Mouse (Mus musculus): ENCODE measurements around the gene Mad1l1.

Gene Mad1l1

DNA sequence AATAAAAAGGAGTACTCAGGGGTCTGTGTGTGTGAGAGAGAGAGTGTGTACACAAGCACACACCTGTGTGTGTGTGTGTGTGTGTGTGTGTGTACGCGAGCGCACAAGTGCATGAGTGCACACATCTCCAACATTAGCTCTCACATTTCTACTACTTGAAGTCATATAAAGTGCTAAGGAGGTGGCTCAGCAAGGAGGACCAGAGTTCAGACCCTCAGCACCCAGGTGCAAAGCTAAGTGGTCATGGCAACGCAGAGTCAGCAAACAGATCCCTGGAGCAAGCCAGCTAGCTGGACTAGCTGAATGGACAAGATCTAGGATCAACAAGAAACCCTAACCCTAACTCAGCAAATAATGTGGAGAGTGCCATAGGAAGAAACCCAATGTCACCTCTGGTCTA lies 139.0 kb downstream of the Mad1l1 start:
- DNase-seq (ENCODE audit: low spot score in 2 of 2), result no peak

DNA sequence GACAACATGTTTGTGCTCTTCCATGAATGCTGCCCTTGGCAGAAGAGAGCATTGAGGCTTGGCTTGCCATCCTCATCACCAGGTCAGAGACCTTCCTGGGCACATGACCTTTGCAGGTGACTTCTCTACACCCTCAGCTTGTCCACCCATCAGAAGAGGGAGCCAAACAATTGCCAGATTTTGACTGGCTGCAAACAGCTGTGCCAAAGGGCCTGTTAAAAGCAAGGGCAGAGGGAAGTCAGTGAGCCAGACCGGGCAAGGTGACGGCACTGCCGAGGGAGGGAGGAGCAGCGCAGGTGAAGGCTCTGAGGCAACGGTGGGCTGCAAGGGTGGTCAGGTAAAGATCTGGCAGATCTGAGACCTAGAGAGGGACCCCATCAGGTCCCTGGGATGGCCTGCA lies 141.3 kb downstream of the Mad1l1 start:
- no peak for DNase-seq (ENCODE audit: low spot score in 2 of 2)

DNA sequence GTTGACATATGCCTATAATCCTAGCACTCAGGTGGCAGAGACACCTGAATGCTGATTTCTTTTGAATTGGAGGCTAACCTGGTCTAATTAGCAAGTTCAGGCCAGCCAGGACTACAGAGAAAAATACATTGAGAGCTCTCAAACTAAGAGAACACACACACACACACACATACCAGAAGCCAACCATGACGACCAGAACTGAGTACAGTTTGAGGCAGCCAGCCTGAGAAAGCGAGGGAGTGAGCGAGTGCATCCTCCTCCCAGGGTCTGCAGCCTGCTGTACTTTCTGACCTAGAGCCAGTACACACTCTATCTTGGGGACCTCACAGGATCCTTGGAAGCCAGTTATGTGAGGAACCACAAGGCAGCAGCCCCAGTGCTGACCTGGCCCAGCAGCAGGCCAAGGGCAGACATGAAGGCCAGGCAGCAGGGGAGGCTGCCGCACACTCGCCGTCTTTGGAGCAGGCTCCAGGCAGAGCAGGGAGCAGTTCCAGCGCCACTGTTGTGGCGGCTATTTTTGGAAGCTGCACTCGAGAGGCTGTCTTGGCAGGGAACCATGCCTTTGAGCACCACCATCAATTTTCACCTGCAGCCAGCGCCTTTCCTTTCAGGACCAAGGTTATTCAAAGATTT lies 143.2 kb downstream of the Mad1l1 start:
- DNase-seq (ENCODE audit: low spot score in 2 of 2), result no peak

DNA sequence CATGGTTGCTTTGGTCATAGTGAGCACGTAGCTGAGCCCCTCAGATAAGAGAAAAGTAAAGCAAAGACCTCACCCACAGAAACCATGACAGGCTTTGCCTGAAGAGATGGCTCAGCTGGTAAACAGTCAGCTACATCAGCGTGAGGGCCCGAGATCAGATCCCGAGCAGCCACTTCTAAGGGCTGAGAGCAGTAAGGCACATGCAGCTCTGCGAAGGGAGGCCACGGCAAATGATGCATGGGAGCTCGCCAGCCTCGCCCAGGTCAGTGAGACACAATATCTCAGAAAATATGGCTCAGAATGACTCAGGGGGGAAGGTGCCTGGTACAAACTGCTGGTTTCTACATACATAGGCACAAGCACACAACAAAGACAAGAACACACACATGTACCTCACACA lies 143.8 kb downstream of the Mad1l1 start:
- DNase-seq (ENCODE audit: low spot score in 2 of 2), result no peak

DNA sequence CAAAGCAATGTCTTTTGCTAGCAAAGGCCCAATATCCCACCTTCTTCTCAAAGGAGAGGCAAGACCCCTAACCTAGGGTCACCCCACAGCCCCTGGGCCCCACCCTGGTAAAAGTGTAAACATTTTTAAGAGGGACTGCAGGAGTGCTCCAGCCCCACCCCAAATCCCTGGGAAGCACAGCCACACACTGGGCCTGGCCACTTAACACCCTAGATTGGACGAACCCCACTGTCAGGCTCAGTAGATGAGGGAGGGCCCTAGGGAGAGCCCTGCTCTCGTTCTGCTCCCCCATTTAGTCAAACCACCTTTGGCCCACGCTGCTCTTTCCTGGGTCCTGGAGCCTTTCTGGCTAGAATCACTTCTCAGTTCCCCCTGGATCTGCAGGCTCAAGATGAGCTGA lies 145.0 kb downstream of the Mad1l1 start:
- no peak for DNase-seq (ENCODE audit: low spot score in 2 of 2)

DNA sequence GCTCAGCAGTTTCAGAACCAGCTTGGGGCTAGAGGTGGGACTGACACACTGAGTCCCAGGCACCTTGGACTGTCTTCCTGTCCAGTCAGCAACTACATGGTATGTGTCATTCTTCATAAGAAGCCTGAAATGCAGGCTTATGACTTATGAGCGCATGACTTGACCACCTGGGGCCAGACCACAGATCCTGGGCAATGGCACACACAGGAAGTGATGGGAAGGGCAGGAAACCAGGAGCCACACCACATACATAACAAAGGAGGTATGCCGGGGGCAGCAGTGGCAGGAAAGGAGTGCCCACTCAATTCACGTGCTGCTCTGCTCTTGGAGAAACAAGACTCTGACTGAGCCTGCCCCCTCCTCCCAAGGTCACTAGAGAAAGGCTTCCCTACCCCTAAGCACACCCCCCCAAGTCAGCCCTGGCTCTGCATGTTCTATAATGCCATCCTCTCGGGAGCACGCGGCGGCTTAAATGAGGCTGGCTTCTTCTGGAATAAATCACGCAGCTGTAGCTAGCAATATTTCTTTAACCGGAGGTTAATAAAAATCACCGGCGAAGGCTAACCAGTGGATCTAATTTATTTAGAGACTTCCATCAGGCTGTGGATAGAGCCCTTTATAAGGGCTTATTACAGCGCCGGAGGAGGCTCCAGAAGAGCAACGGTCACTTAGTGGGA lies 146.4 kb downstream of the Mad1l1 start:
- DNase-seq (ENCODE audit: low spot score in 2 of 2), result no peak

DNA sequence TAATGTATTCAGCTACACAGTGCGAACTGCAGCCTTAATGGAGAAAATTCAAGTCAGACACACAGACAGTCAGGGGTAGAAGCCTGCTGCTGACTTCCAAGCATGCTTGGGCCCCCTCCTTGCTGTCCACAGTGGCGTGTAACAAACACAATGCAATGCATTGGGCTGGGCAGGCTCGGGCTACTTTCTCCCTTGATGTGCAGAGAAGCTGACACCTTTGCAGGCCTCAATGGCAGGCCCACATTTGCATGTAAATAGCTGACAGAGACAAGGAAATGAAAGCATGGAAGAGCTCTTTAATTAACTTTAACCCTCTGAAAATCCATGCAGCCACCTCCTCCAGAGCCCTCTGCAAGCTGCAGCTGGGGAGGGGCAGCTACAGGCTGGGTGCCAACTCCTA lies 147.3 kb downstream of the Mad1l1 start:
- DNase-seq (ENCODE audit: low spot score in 2 of 2), result no peak

DNA sequence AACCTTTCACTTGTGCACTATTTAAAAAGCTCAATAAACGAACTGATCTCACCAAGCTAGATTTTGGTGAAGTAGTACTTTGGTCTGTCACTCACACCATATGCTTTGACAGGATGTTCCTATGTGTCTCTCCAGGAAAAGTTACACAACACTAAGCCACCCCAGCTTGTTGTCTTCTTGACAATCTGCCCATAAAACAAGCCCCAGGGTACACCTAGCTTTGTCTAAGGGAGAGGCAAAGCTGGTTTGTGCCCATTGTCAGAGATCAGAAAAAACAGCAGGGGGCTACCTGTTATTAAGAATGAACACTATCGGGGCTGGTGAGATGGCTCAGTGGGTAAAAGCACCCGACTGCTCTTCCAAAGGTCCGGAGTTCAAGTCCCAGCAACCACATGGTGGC lies 148.2 kb downstream of the Mad1l1 start:
- no peak for DNase-seq (ENCODE audit: low spot score in 2 of 2)

DNA sequence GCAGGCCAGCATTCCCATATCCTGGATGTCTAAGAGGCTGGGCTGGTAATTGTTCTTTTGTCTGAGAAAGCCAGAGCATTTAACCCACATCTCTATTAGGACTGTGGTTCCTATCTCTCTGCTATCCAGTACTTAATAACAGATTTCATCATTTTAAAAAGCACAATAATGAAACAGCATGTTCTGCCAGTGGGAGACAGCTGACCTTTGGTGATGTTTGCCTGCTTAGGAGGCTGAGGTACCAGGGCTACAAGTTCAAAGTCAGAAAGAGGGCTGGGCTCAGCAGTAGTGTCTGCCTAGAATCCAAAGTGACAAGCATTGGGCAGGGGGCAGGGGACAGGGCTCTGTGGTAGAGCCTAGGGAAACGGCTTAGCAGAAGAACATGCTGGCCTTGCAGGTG lies 149.6 kb downstream of the Mad1l1 start:
- DNase-seq (ENCODE audit: low spot score in 2 of 2), result no peak

DNA sequence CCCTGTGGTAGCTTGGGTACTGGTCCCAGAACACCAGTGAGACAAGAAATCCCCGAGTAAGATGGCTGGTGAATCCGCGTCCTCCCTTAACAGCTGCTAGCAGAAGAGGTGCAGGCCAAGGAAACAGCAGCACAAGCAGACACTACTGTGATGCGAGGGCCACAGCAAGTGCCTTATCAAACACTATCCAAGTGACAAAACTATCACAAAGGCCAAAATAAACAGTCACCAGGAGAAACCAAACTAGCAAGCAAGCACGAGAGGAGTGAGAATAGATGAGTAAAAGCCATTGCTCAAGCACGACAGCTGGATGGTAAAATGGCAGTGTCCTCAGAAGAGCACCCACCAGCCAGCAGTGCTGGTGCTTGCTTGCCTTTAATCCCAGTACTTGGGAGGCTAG lies 153.8 kb downstream of the Mad1l1 start:
- no peak for DNase-seq (ENCODE audit: low spot score in 2 of 2)

DNA sequence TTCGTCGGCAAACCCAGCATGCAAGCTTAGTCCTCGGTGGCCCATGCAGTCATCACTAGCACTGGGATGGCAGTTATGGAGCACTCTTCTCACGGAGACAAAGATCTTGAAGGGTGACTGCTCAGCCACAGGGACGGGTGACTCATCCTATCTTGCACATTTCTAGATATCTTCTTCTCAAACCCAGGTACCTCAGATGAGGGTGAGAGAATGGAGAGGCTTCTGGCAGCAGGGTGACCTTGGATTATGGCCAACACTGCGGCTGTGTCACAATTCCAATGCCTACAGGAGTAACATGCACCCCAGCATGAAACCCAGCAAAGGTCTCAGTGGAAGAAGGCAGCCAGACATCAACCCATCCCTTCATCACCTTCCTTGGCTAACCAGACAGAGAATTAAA lies 154.3 kb downstream of the Mad1l1 start:
- no peak for DNase-seq (ENCODE audit: low spot score in 2 of 2)

DNA sequence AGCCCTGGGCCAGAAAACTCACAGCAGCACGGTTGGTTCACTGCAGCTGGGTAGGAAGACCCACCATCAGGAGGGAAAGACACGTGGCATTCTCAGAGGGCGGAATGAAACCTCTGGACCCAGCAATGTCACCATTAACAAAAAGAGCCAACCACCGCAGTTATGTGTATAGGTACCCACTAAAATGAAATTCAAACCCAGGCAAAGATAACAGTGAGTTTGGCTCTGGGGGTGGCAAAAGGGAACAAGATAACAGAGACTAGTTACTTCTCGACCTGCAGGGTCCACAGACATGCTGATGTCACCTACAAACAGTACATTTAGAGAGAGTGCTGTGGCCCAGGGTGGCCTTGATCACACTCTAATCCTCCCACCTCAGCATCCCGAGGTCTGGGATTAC lies 157.4 kb downstream of the Mad1l1 start:
- no peak for DNase-seq (ENCODE audit: low spot score in 2 of 2)

DNA sequence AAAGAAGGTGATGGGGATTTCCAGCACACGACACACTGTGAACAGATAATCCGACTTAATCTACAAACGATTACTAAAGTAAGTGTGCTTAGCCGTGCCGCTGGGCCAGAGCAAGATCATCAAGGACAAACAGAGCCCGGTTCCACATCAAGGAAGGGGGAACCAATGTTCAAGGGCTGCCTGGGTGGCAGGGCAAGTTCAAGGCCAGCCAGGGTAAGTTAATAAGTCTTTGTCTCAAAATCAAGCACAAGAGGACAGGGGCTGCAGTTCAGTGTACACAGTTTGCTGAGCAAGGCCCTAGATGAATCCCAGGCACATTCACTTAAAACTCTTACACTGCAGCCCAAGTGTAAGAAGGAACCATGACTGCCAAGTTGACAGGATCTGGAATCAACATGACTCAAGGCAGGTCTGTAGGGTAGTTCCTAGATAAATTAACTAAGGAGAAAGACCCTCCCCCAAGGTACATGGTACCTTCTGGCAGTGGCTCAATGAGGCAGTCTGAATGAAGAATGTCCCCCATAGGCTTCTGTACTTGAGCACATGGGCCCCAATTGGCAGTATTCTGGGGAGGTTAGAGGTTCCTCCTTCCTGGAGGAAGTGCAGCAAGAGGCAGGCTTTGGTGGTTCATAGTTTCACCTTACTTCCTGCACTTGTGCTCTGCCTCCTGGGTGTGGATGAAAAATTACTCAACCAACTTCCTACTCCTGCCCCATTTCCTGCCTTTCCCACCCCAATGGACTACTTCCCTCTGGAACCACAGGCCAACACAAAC lies 159.1 kb downstream of the Mad1l1 start:
- DNase-seq (ENCODE audit: low spot score in 2 of 2), result no peak

DNA sequence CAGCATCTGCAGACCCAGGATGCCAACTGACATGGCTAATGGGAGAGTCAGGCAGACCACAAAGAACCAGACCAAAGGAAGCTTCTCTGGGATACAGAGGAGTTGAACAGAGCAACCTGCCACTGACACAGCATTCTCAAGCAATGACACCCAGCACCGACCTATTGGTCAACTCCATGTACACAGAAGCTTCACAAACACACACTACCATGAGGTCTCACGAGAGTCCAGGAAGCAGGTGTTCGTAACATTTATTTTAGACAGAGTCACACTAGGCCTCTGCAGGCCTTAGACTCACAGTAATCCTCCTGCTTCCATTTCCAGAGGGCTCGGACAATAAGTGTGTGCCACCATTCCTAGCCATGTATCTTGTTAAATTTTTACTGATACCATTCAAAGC lies 162.3 kb downstream of the Mad1l1 start:
- no peak for DNase-seq (ENCODE audit: low spot score in 2 of 2)

DNA sequence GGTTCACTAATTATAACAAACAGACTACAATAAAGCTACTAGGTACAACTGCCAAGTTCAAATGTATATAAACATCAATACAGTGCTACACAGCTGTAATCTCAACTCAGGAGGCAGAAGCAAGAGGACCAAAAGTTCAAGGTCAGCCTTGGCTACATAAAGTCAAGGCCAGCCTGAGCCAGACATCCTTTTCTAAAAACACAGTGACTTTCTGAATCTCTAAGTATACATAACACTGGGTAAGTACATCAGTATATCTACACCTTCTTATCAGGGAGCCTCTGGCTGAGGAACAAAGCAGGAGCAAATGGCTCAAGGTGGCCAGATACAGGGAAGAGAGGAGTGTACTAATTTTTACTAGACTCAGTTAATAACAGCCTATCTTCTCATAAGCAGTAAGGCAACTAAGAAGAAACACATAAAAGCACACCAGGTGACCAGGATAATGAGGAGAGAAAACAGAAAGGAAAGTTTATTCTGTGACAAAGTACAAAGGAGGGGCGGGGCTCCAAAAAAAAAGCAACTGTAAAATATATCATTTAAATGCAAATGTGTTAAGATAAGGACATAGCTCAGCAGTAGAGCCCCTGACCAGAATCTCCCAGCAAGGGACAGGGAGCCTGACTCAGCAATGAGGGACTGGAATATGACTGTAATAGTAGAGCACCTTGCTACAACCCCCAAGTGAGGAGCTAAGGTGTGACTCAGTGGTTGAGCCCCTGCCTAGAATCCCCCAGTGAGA lies 163.3 kb downstream of the Mad1l1 start:
- DNase-seq (ENCODE audit: low spot score in 2 of 2), result no peak

DNA sequence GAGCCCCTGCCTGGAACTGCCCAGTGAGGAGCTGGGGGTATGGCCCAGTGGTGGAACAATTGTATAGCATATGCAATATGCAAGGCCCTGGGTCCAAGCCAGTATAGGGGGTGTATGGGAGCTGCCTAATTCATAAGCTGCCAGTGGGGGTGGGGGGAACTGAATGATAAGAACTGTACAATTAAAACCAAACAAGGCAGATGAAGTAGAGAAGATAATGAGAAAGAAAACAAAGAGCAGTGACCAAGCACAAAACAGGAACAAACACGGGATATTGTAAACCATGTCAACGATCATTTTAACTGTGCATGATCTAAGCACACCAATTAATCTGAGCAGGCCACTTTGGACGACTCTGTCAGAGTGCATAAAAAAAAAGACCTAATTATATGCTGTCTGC lies 167.2 kb downstream of the Mad1l1 start:
- no peak for DNase-seq (ENCODE audit: low spot score in 2 of 2)

DNA sequence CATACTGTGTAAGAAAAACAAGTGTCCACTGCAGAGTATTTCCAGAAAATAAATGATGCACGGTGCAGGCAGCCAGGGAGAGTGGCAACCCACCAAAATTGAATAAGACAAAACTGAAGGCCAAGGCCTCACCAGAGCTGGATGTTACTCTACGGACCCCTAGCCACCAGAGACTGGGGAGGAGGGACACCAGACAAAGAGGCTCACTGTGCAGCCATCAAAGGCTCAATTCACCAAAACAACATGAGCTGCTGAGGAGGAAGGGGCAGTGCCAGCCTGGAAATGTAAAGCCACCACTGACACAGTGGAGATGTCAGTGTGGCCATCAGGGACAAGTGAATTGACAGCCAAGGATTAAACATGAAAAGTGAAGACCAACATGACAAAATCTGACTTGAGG lies 169.5 kb downstream of the Mad1l1 start:
- no peak for DNase-seq (ENCODE audit: low spot score in 2 of 2)

DNA sequence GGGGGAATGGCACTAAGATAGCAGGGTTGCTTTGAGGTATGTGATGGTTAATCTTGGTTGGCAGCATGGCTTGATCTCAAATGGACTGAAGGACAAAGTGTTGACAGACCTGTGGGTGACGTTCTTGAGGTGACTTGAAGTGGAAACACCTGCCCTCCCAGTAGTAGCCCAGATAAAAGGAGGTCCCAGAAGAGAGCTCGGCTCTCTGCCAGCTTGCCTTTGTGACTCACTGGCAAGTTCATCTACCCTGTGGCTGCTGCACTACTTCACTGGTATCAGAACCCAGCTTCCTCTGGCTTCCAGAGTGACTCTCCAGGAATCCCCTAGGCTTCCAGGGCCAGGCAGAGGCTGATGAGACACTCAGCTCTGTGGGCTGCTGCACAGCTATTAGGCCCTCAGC lies 170.2 kb downstream of the Mad1l1 start:
- no peak for DNase-seq (ENCODE audit: low spot score in 2 of 2)

DNA sequence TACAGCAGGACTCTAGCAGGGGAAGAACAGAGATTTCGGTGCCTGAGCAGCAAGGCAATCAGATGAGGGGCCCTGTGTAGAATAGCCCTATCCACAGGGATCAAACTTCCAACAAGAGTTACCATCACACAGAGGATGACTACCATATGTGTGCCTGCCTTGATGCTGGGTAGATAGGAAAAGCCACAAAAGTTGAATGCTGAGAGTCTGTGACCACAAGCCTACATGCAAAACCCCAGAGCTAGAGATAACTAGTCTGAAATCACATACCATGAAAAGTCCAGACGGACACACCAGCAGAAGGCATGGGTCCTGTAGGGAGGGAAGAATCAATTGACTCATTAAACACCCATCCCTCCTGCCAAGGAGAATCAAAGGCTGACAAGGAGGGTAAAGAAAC lies 170.7 kb downstream of the Mad1l1 start:
- no peak for DNase-seq (ENCODE audit: low spot score in 2 of 2)

DNA sequence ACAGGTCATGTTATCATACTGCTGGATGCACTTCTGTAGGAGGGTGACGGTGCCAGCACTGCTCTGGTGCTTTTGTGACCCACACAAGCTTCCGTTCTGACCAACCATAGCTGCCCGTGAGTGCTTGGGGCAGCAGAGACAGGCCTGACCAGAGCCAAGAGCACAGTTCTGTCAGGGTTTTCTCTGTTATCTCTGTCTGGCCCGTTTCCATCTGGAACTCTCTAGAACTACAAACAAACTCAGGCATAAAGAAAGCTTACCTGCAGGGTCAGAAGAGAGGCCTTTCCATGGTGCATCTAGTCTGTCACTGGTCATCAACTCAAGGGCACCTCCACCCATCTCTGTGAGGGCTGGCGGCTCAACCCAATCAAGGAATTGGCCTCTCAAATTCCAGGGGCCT lies 171.2 kb downstream of the Mad1l1 start:
- no peak for DNase-seq (ENCODE audit: low spot score in 2 of 2)

DNA sequence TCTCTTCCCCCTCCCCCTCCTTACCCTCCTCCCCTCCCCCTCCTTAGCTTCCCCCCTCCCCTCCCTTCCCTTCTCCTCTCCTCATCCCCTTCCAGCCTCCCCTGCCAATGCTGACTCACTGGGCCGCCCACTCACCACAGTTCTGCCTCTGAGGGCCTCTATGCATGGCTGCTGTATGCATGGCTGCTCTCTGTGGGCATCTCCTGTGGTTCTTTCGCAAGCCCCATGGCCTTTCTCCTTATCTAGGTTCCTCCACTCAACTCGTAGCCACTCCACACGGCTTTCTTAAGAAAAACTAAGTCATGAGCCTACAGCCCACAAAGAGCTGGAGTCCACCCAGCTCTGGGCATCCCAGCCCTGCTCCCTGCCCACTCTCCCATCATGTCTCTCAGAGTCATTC lies 172.1 kb downstream of the Mad1l1 start:
- DNase-seq (ENCODE audit: low spot score in 2 of 2), result no peak

DNA sequence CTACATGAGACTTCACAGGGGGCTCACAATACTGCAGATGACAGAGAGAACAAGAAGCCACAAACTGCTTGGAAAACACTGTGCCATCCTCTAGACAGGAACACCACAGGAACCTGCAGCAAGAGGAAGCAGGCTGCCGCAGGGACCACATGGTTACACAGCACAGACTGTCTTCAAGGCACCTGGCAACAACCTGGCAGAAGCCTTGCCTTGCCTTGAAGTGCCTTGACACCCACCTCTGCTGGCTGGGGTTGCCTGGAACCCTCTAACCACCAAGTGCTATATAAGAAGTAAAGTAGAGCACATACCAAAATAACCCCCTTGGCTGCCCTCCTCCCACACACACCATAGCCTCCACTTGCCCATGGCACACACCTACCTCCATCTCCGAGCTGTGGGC lies 177.8 kb downstream of the Mad1l1 start:
- DNase-seq (ENCODE audit: low spot score in 2 of 2), result no peak

DNA sequence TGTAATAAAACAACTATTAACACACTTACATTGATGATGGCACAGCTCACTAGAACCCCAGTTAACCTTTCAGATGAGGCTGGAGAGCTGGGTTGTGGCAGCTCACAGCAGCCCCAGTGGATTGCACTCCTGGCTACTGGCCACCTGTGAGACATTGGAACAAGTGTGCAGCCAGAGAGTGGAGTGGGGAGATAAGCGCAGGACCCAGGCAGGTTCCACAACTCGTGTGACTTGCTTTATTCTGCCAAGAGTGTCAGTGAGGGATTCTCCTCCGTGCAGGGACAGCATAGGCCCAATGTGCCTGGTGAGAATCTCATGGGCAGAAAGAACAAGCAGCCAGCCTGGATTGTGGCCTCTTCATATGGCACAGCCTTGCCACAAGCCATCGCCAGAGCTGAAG lies 180.0 kb downstream of the Mad1l1 start:
- no peak for DNase-seq (ENCODE audit: low spot score in 2 of 2)
